Mouse (Mus musculus): ENCODE measurements around the gene 4930452B06Rik. TPM values are rescaled to one million over a fixed set of nuclear protein-coding genes. Genes with fewer than 3 reads are reported as not detected.

4930452B06Rik gene
- polyA plus RNA-seq, 1 experiment from 2014 or later = 5.1 TPM

- Histone ChIP-seq H3K4me2 (ENCODE audit: low read length) (no peak overlapping the region), H3K4me3 (replicated peaks; ENCODE audit: low read depth, low read length) (no peak overlapping the region), H3K4me1 (ENCODE audit: control insufficient read depth, insufficient read depth, low read length) (no peaks in the 10 kb centered on the region), H3K9me3 (ENCODE audit: control insufficient read depth, low read length) (no peaks in the 10 kb centered on the region), H3K36me3 (ENCODE audit: control insufficient read depth, insufficient read depth, low read length) (no peaks in the 10 kb centered on the region), H3K27me3 (ENCODE audit: control insufficient read depth, insufficient read depth, low read length) (no peaks in the 10 kb centered on the region), H3K27ac (replicated peaks; ENCODE audit: low read depth, low read length) (no peak overlapping the region), H3K9ac (replicated peaks; ENCODE audit: low read length) (no peak overlapping the region)
- ATAC-seq (ENCODE audit: low FRiP score, low TSS enrichment) = no peak
- WGBS = 88% methylated on average over 10 of the region's 10 CpGs
- no peak for DNase-seq
Observed at GRCm38 (mm10) chr14:8510288-8510959, 155.6 kb downstream of the 4930452B06Rik start.

- Histone ChIP-seq H3K27ac (replicated peaks; ENCODE audit: low read depth, low read length) (no peak overlapping the region), H3K9me3 (ENCODE audit: control insufficient read depth, low read length) (no peaks in the 10 kb centered on the region), H3K27me3 (ENCODE audit: control insufficient read depth, insufficient read depth, low read length) (no peaks in the 10 kb centered on the region), H3K4me2 (ENCODE audit: low read length) (no peak overlapping the region), H3K36me3 (ENCODE audit: control insufficient read depth, insufficient read depth, low read length) (no peaks in the 10 kb centered on the region), H3K4me3 (replicated peaks; ENCODE audit: low read depth, low read length) (no peak overlapping the region), H3K4me1 (ENCODE audit: control insufficient read depth, insufficient read depth, low read length) (no peaks in the 10 kb centered on the region), H3K9ac (replicated peaks; ENCODE audit: low read length) (no peak overlapping the region)
- no peak for ATAC-seq (ENCODE audit: low FRiP score, low TSS enrichment)
- DNase-seq = no peak
Observed at GRCm38 (mm10) chr14:8508669-8509068, 157.4 kb downstream of the 4930452B06Rik start.

GRCm38 (mm10) chr14:8504206-8504605, 161.8 kb downstream of the 4930452B06Rik start:
- Histone ChIP-seq H3K9ac (replicated peaks; ENCODE audit: low read length) (no peak overlapping the region), H3K4me2 (ENCODE audit: low read length) (no peak overlapping the region), H3K4me3 (replicated peaks; ENCODE audit: low read depth, low read length) (no peak overlapping the region), H3K36me3 (ENCODE audit: control insufficient read depth, insufficient read depth, low read length) (no peaks in the 10 kb centered on the region), H3K9me3 (ENCODE audit: control insufficient read depth, low read length) (no peaks in the 10 kb centered on the region), H3K27ac (replicated peaks; ENCODE audit: low read depth, low read length) (no peak overlapping the region), H3K27me3 (ENCODE audit: control insufficient read depth, insufficient read depth, low read length) (no peaks in the 10 kb centered on the region), H3K4me1 (ENCODE audit: control insufficient read depth, insufficient read depth, low read length) (no peaks in the 10 kb centered on the region)
- 90% methylated on average over 2 of the region's 2 CpGs for WGBS
- DNase-seq = no peak
- no peak for ATAC-seq (ENCODE audit: low FRiP score, low TSS enrichment)

GRCm38 (mm10) chr14:8503345-8503744, 162.7 kb downstream of the 4930452B06Rik start:
- WGBS = 84% methylated on average over 3 of the region's 3 CpGs
- Histone ChIP-seq H3K9me3 (ENCODE audit: control insufficient read depth, low read length) (no peaks in the 10 kb centered on the region), H3K4me2 (ENCODE audit: low read length) (no peak overlapping the region), H3K4me1 (ENCODE audit: control insufficient read depth, insufficient read depth, low read length) (no peaks in the 10 kb centered on the region), H3K27ac (replicated peaks; ENCODE audit: low read depth, low read length) (no peak overlapping the region), H3K27me3 (ENCODE audit: control insufficient read depth, insufficient read depth, low read length) (no peaks in the 10 kb centered on the region), H3K9ac (replicated peaks; ENCODE audit: low read length) (no peak overlapping the region), H3K36me3 (ENCODE audit: control insufficient read depth, insufficient read depth, low read length) (no peaks in the 10 kb centered on the region), H3K4me3 (replicated peaks; ENCODE audit: low read depth, low read length) (no peak overlapping the region)
- DNase-seq = no peak
- no peak for ATAC-seq (ENCODE audit: low FRiP score, low TSS enrichment)

- no peaks in the 10 kb centered on the region for H3K36me3 ChIP-seq (ENCODE audit: control insufficient read depth, insufficient read depth, low read length)
- ATAC-seq (ENCODE audit: low FRiP score, low TSS enrichment) = no peak
- WGBS = 94% methylated on average over 5 of the region's 5 CpGs
Observed at GRCm38 (mm10) chr14:8502496-8502895, 163.5 kb downstream of the 4930452B06Rik start.

GRCm38 (mm10) chr14:8495691-8496090, 170.3 kb downstream of the 4930452B06Rik start:
- Histone ChIP-seq H3K4me2 (ENCODE audit: low read length) (no peak overlapping the region), H3K9me3 (ENCODE audit: control insufficient read depth, low read length) (no peaks in the 10 kb centered on the region), H3K36me3 (ENCODE audit: control insufficient read depth, insufficient read depth, low read length) (no peaks in the 10 kb centered on the region), H3K27me3 (ENCODE audit: control insufficient read depth, insufficient read depth, low read length) (no peaks in the 10 kb centered on the region), H3K27ac (replicated peaks; ENCODE audit: low read depth, low read length) (no peak overlapping the region), H3K9ac (replicated peaks; ENCODE audit: low read length) (no peak overlapping the region), H3K4me3 (replicated peaks; ENCODE audit: low read depth, low read length) (no peak overlapping the region), H3K4me1 (ENCODE audit: control insufficient read depth, insufficient read depth, low read length) (no peaks in the 10 kb centered on the region)
- 99% methylated on average over 2 of the region's 2 CpGs for WGBS
- DNase-seq = no peak
- no peak for ATAC-seq (ENCODE audit: low FRiP score, low TSS enrichment)

More at GRCm38 (mm10) chr14:8502496-8502895, 163.5 kb downstream of the 4930452B06Rik start:
- H3K4me2 ChIP-seq (ENCODE audit: low read length) = no peak overlapping the region
- no peak for DNase-seq
- H3K27me3 ChIP-seq (ENCODE audit: control insufficient read depth, insufficient read depth, low read length) = no peaks in the 10 kb centered on the region
- H3K4me3 ChIP-seq (replicated peaks; ENCODE audit: low read depth, low read length) = no peak overlapping the region
- H3K27ac ChIP-seq (replicated peaks; ENCODE audit: low read depth, low read length) = no peak overlapping the region
- no peaks in the 10 kb centered on the region for H3K4me1 ChIP-seq (ENCODE audit: control insufficient read depth, insufficient read depth, low read length)
- H3K9me3 ChIP-seq (ENCODE audit: control insufficient read depth, low read length) = no peaks in the 10 kb centered on the region
- no peak overlapping the region for H3K9ac ChIP-seq (replicated peaks; ENCODE audit: low read length)

GRCm38 (mm10) chr14:8494952-8495351, 171.1 kb downstream of the 4930452B06Rik start:
- Histone ChIP-seq H3K4me2 (ENCODE audit: low read length) (no peak overlapping the region), H3K4me3 (replicated peaks; ENCODE audit: low read depth, low read length) (no peak overlapping the region), H3K27ac (replicated peaks; ENCODE audit: low read depth, low read length) (no peak overlapping the region), H3K36me3 (ENCODE audit: control insufficient read depth, insufficient read depth, low read length) (no peaks in the 10 kb centered on the region), H3K4me1 (ENCODE audit: control insufficient read depth, insufficient read depth, low read length) (no peaks in the 10 kb centered on the region), H3K9ac (replicated peaks; ENCODE audit: low read length) (no peak overlapping the region), H3K27me3 (ENCODE audit: control insufficient read depth, insufficient read depth, low read length) (no peaks in the 10 kb centered on the region), H3K9me3 (ENCODE audit: control insufficient read depth, low read length) (no peaks in the 10 kb centered on the region)
- WGBS = 65% methylated on average over 4 of the region's 4 CpGs
- ATAC-seq (ENCODE audit: low FRiP score, low TSS enrichment) (no peak), DNase-seq (no peak)

GRCm38 (mm10) chr14:8494260-8494659, 171.8 kb downstream of the 4930452B06Rik start:
- no peaks in the 10 kb centered on the region for H3K4me1 ChIP-seq (ENCODE audit: control insufficient read depth, insufficient read depth, low read length)
- no peak for DNase-seq
- no peaks in the 10 kb centered on the region for H3K27me3 ChIP-seq (ENCODE audit: control insufficient read depth, insufficient read depth, low read length)
- no peak overlapping the region for H3K4me2 ChIP-seq (ENCODE audit: low read length)
- 78% methylated on average over 1 of the region's 1 CpGs for WGBS
- no peaks in the 10 kb centered on the region for H3K36me3 ChIP-seq (ENCODE audit: control insufficient read depth, insufficient read depth, low read length)
- H3K9me3 ChIP-seq (ENCODE audit: control insufficient read depth, low read length) = no peaks in the 10 kb centered on the region
- no peak overlapping the region for H3K4me3 ChIP-seq (replicated peaks; ENCODE audit: low read depth, low read length)
- H3K9ac ChIP-seq (replicated peaks; ENCODE audit: low read length) = no peak overlapping the region
- H3K27ac ChIP-seq (replicated peaks; ENCODE audit: low read depth, low read length) = no peak overlapping the region
- ATAC-seq (ENCODE audit: low FRiP score, low TSS enrichment) = no peak

GRCm38 (mm10) chr14:8478098-8478497, 187.9 kb downstream of the 4930452B06Rik start:
- Histone ChIP-seq H3K4me3 (replicated peaks; ENCODE audit: low read depth, low read length) (no peak overlapping the region), H3K36me3 (ENCODE audit: control insufficient read depth, insufficient read depth, low read length) (no peaks in the 10 kb centered on the region), H3K9me3 (ENCODE audit: control insufficient read depth, low read length) (no peaks in the 10 kb centered on the region), H3K27me3 (ENCODE audit: control insufficient read depth, insufficient read depth, low read length) (no peaks in the 10 kb centered on the region), H3K4me1 (ENCODE audit: control insufficient read depth, insufficient read depth, low read length) (0 out of 2 replicates have a peak, but pooled peaks cover 5% of the 10 kb centered on the region), H3K27ac (replicated peaks; ENCODE audit: low read depth, low read length) (no peak overlapping the region), H3K9ac (replicated peaks; ENCODE audit: low read length) (no peak overlapping the region), H3K4me2 (ENCODE audit: low read length) (no peak overlapping the region)
- 67% methylated on average over 5 of the region's 5 CpGs for WGBS
- no peak for DNase-seq
- ATAC-seq (ENCODE audit: low FRiP score, low TSS enrichment) = no peak
